Mouse (Mus musculus) v-Abl transformed pro-B cells (cell line): ENCODE measurements around the gene Hpca.

Experiments used
- in situ Hi-C, 2 experiments: fragments of 400-800 bp; cut with MboI; formaldehyde crosslinking; loops; one replicate each; pipeline ENCODE4 v1.15.1; 2025; ENCODE audit not compliant: unreplicated experiment in 2 of 2

The Hpca gene

GRCm38 (mm10) chr4:129121569-129122086 lies at the start of gene Hpca:
Gene Hpca, minus strand, starts transcription at chr4:129122036.
- in situ Hi-C loops = no loop called here

- in situ Hi-C loops = no loop called here
These were observed 39.9 kb upstream of the Hpca start for GRCm38 (mm10) chr4:129161581-129162255.

- in situ Hi-C loops = no loop called here
These were observed 39.2 kb upstream of the Hpca start for GRCm38 (mm10) chr4:129161076-129161475.

- in situ Hi-C loops = no loop called here
These were observed 36.7 kb upstream of the Hpca start for GRCm38 (mm10) chr4:129158549-129158948.

GRCm38 (mm10) chr4:129157541-129157940 lies 35.7 kb upstream of the Hpca start:
- in situ Hi-C loops = no loop called here

GRCm38 (mm10) chr4:129151276-129151811 lies 29.5 kb upstream of the Hpca start:
- in situ Hi-C loops = no loop called here

GRCm38 (mm10) chr4:129149321-129149720 lies 27.5 kb upstream of the Hpca start:
- in situ Hi-C loops = no loop called here

GRCm38 (mm10) chr4:129147552-129148103 lies 25.8 kb upstream of the Hpca start:
- in situ Hi-C loops = no loop called here

GRCm38 (mm10) chr4:129146392-129146791 lies 24.6 kb upstream of the Hpca start:
- in situ Hi-C loops = no loop called here

GRCm38 (mm10) chr4:129145943-129146342 lies 24.1 kb upstream of the Hpca start:
- in situ Hi-C loops = no loop called here

GRCm38 (mm10) chr4:129145411-129145810 lies 23.6 kb upstream of the Hpca start:
- in situ Hi-C loops = no loop called here

GRCm38 (mm10) chr4:129144401-129145367 lies 22.8 kb upstream of the Hpca start:
- in situ Hi-C loops = no loop called here

GRCm38 (mm10) chr4:129143509-129143908 lies 21.7 kb upstream of the Hpca start:
- in situ Hi-C loops = no loop called here

GRCm38 (mm10) chr4:129142439-129143045 lies 20.7 kb upstream of the Hpca start:
- in situ Hi-C loops = no loop called here

GRCm38 (mm10) chr4:129141560-129142438 lies 20.0 kb upstream of the Hpca start:
- in situ Hi-C loops = no loop called here

- in situ Hi-C loops = no loop called here
These were observed 19.0 kb upstream of the Hpca start for GRCm38 (mm10) chr4:129140808-129141207.

GRCm38 (mm10) chr4:129139642-129140041 lies 17.8 kb upstream of the Hpca start:
- in situ Hi-C loops = loop anchor here in 1 of 2 experiments (5.0 kb wide), 1 partner anchor 318 kb away; no protein-coding TSS in a partner anchor

GRCm38 (mm10) chr4:129137392-129138321 lies 15.8 kb upstream of the Hpca start:
- in situ Hi-C loops = loop anchor here in 1 of 2 experiments (5.0 kb wide), 1 partner anchor 320 kb away; no protein-coding TSS in a partner anchor
